Mouse (Mus musculus) retina, postnatal 7 days (tissue): ENCODE data around the gene Mef2d.

ENCODE experiments used
- DNase-seq: peaks from one replicate; pipeline ENCODE4 v3.0.0-alpha.2; 2012; ENCODE audit warnings: low read depth, low spot score

The Mef2d gene

DNA sequence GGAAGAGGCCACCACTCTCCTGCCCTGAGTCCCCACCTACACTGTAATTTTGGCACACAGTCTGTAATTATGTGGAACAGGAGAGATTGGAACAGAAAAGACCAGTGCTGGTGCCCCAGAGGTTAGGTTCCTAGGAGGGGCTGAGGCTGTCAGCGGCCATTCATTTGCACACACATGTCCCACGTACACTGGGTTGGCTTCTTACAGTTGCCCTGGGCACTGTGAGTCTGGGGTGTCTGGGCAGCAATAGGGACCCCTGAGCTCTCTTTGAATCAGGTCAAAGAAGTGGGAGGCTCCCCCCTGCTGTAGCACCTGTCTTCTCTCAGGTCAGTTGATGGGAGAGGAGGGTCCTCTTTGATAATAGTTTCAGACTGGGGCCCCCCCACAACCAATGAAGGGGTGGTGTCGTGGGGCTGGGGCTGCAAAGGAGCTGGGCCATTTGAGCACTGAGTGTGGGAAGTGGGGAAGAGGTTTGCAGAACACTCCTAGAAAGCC is 66.1 kb downstream of the Mef2d start:
- no peak for DNase-seq

DNA sequence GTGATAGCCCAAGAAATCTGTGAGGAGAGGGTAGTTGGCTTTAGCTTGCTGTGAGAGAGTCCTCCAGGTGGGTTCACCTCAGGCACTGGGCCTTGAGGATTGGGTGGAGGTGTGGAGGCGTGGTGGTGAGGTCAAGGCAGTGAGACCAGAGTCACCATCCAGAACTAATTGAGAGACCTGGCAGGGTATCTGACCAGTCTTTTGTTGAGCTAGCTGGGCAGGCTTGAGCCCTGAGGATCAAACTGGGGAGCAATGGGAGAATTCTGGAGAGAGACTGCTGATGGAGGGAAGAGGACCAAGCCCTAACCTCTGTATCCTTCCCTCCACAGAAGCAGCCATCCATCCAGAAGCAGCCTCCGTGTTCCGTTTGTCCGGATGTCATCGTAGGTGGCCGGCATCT is 67.1 kb downstream of the Mef2d start:
- no peak for DNase-seq

DNA sequence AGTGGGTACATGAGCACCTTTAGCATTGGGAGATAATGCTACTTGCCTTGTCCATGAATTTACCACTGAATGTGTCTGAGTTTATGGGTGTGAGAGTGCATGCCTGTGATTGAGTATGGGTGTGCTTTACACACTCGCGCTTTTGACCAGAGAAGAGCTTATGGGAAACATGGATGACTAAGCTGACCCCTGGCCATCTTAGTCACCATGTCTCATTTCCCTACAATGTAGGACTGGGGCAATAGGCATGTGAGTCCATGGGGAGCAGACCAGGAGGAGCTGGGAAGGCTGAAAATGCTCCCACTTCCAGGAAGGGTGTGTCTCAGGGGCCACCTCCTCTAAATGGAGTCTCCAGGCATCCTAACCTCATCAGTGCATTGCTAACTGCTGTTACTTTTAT is 67.9 kb downstream of the Mef2d start:
- no peak for DNase-seq

DNA sequence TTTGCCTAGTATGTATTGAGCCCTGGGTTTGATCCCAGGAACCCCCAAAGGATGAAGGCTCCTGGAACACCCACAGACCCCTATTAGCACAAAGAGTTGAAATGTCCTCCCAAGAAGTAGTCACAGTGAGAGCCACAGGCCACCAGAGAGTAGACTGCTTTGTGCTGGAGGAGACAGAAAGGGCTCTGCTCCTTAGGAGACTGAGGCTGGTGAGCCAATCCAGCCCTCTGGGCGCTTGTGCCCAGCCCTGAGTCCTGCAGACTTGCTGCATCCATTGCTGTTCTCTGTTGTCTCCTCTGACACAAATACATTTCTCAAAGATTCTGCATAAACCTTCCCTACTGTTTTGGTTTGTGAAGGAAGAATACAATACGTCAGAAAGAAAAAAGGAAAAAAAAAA is 68.7 kb downstream of the Mef2d start:
- DNase-seq: no peak

DNA sequence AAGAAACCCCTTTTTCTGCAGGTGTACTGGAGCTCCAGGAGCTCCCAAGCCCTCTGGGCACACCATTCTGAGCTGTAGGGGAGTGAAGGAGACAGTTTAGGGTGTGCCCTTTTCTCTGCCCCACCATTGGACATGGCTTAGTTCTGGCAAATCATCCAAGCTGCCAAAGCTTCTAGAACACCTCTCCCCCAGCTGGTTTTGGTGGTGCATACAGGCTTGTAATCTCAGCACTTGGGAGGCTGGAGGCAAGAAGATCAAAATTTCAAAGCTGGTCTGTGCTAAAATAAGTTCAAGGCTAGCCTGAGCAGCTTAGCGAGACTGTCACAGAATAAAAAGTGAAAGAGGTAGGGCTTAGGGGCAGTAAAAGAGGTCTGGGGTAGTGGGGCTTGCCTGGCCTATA is 70.2 kb downstream of the Mef2d start:
- DNase-seq: no peak

DNA sequence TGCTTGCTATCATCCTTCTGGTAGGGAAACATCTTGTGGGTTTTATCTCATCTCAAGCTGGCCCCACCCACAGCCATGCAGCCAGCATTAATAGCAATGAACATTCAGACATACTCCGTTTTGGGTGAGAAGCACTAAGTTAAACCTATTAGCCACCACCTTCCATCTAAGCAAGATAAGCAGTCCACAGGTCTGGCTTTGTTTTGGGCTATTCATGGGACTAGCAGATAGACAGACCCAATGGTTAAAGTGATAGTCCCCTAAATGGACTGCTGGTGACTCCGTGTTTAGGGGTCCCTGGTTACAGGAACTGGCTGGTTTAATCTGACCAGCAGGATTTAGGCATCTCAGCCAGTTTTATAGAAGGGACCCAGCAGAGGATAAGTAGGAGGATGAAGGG is 70.8 kb downstream of the Mef2d start:
- DNase-seq: no peak

DNA sequence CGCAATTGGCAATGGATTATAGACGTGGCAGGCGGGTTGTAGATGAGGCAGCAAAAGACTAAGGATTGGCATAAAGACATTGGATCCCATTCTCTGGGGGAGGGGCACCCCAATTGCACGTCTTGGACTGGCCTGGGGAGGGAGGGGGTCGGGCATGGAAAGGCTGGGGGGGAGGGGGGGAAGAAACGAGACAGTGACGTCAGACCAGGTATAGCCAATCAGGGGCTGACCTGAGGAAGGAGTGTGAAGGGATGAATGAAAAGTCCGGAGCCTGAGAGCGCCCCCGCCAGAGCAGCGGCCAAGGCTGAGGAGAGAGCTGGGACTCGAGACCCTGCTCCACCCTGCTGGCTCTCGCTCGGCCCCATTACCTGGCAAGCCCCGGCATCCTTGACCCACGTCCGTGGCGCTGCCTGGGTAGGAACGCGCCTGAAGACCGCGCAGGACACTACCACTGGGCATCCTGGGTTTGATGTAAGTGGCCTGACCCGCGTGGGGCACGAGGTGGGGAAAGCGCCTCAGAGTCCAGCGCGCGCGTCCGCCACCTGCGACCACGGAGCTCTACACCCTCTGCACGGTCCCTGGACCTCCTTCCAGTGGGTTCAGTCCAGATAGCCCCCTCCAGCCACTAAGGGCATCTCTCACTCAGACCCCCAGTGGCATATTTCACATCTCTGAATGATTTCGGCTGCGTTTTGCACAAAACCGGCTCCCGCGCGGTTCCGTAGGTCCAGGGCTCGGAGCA is 72.2 kb downstream of the Mef2d start:
- DNase-seq: no peak

DNA sequence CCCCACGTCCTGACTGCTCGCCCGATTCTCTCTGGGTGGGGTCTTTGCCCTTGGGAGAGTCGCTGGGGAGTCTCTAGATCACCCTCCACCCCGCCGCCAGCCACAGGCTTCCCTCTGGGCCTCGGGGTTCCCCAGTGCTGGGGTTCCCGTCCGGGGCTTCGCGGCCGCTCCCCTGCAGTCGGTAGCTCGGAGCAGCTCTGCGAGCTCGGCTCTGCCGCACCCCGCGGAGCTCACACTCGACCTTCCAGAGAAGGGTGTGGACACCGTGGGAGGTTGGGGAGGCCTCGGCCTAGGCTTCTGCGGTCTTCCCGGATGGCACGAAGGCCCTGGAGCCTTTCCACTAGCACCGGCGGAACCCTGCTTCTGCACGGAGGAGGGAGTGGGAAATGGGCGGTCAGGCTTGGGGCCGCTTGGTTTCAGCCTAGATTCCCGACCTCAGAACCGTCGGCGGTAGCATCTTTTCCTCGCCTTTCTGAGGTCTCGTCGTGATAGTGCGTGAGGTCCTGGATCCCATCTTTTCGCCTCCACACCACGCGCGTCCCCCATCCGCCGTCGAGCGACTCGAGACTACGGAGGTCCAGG is 72.9 kb downstream of the Mef2d start:
- DNase-seq: no peak

DNA sequence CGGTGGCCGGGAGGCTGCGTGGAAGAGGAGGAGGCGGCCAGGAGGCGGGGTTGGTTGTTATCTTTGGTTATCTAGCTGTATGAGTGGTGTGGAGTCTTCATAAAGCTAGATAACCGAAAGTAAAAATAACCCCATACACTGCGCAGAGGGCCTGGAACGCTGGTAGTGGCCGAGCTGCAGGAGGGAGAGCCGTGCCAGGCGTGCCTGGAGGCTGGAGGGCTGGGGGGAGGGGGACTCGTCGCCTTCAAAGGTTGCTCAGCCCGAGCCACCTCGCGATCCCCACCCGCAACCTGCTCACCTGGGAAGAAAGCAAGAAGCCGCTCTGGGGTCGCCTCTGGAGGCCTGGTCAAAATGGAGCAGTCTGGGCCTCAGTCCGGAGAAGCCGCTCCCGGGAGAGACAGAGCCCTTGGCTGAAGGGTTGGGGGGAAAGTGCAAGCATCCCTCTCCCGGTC is 73.4 kb downstream of the Mef2d start:
- no peak for DNase-seq

DNA sequence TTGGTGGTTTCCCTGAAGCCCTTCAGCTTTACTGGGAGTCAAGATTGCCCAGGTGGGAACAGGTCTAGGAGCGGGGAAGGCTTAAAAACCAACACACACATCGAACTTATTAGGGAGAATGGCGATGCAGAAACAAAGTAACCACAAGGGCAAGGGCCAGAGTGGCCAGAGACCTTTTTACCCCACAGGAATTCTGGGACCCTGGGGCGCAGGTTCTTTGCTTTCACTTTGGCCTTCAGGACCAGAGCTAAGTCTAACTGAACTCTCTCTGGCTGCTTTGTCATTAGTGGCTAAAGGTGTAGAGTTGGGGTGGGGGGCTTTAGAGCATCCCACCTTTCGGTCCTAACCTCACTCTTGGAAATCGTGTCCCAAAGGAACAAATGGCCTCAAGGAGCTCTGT is 73.9 kb downstream of the Mef2d start:
- no peak for DNase-seq

DNA sequence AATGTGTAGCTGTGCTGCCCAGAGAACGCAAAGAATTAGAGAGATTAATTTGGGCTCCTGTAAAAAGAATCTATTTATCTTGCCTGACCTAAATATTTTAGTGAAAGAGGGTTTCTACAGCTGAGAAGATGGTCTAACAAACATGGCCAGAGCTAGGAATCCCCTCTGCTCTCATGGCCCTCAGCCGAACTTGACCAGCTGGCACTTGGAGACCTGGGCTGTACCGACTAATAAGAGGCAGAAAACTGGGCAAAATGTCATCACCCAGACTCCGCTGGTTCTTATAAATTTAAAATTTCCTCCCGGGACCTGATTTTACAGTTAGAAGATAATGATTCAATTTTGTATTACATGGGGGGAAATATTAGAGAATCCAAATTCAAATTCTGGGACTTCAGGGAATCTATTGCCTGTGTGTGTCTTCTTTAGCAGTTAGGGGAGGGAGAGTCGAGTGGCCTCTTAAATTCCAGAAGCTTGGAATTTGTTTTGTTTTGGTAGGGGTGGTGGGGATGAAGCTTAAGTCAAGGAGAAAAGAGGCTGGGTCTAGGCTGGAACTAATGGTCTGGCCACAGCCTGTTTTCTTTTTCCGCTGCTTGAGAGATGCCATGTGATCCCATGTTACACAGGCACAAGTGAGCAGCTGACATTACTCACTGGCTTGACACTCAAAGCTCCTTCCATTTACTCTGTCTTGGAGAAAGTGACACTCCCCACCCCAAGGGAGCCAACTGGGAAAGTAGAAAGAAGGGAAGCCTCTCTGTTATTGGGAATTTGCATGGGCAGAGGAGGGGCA is 74.6 kb downstream of the Mef2d start:
- DNase-seq: no peak

DNA sequence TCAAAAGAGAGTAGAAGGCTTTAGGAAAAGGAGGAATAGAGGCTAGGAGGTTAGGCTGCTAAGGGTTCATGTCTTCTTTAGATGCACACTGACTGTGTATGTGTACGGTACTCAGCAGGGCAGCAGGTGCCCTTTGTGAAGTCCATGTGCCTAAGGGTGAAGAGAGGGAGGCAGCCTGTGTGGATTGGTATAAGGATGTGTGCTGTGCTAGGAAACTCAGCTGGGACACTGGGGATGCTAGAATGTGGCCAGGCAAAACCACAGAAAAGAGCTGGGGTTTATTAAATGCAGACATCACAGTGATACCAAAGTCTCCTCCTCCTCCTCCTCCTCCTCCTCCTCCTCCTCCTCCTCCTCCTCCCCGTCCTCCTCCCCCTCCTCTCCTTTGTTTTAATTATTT is 75.5 kb downstream of the Mef2d start:
- no peak for DNase-seq

DNA sequence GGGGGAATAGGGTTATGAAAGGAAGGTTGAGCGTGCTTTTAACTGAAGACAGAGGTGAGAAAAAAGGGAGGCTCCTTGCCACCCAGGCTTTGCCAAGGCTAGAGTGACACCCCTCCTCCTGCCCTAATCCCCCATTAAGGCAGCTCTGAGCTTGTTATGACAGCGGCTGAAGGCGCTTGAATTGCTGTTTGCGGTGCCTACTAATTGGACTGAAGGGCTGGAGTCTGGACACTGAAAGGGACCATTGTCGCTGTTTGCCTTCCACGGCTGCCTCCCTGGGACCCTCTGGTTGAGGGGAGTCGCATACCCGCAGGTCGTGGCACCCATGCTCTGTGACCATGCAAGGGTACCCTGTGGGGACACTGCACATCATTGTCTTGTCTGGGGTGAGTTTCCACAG is 77.8 kb downstream of the Mef2d start:
- DNase-seq: peak; percentile 49

DNA sequence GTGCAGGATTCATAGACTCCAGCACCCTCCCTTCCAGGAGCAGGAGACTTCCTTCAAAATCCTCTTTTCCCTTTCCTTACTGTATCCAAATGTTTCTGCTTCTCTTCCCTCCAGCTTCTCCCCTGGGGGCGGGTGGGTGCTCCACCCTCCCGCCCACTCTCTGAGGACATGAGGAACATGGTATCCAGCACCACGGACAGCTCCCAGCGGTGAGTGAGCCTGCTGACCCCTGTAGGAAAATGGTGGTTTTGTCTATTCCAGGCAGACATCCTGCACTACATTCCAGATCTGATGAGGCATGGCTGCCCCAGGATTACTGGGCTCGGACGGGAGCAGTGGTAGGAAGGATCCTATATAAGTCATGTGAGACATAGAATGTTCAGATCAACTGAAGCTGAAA is 78.7 kb downstream of the Mef2d start:
- no peak for DNase-seq
